Mouse (Mus musculus) liver, postnatal 0 days (tissue): ENCODE results near the gene Drd5. TPM values are rescaled to one million over a fixed set of nuclear protein-coding genes. Genes with fewer than 3 reads are reported as not detected.

ENCODE experiments used
- ATAC-seq: fragments of 200-750 bp; cut with Nextera tagmentation; 2 replicates; pipeline ENCODE4 v1.8.0; 2017; ENCODE audit warnings: mild to moderate bottlenecking, moderate library complexity
- DNase-seq: peaks from one replicate; pipeline ENCODE4 v3.0.0-alpha.2; 2016
- H3K27ac ChIP-seq: fragments of 300-500 bp; sonication (generic); 2 replicates; pipeline ENCODE4 v1.5.1; 2014; ENCODE audit warnings: antibody characterized with exemption, moderate library complexity, mild to moderate bottlenecking, low read depth
- H3K27me3 ChIP-seq: fragments of 300-500 bp; sonication (generic); 2 replicates; pipeline ENCODE4 v1.6.1; 2014; ENCODE audit warnings: low read length, control low read depth, mixed read lengths; ENCODE audit not compliant: insufficient read depth
- H3K36me3 ChIP-seq: fragments of 300-500 bp; sonication (generic); replicated peaks from 2 replicates; pipeline ENCODE4 v1.6.1; 2014; ENCODE audit warnings: mild to moderate bottlenecking, control low read depth, low read length, moderate library complexity, mixed read lengths; ENCODE audit not compliant: insufficient read depth
- H3K4me1 ChIP-seq: fragments of 300-500 bp; sonication (generic); 2 replicates; pipeline ENCODE4 v1.6.1; 2014; ENCODE audit warnings: antibody characterized with exemption, mild to moderate bottlenecking, control low read depth; ENCODE audit not compliant: insufficient read depth
- H3K4me2 ChIP-seq: fragments of 300-500 bp; sonication (generic); 2 replicates; pipeline ENCODE4 v1.6.1; 2014; ENCODE audit warnings: low read depth, mild to moderate bottlenecking, low read length, moderate library complexity, mixed read lengths
- H3K4me3 ChIP-seq: fragments of 300-500 bp; sonication (generic); 2 replicates; pipeline ENCODE4 v1.5.1; 2014; ENCODE audit warnings: low read depth, low read length
- H3K9ac ChIP-seq: fragments of 300-500 bp; sonication (generic); replicated peaks from 2 replicates; pipeline ENCODE4 v1.6.1; 2014; ENCODE audit warnings: mild to moderate bottlenecking, moderate library complexity
- H3K9me3 ChIP-seq: fragments of 300-500 bp; sonication (generic); 2 replicates; pipeline ENCODE4 v1.6.1; 2016; ENCODE audit warnings: mild to moderate bottlenecking, control low read depth, low read length, mixed read lengths
- CTCF ChIP-seq: sonication (generic); IDR thresholded peaks from 2 replicates; pipeline ENCODE4 v1.5.1; 2016; ENCODE audit warnings: antibody characterized with exemption, low read depth
- EP300 ChIP-seq: IDR thresholded peaks from 2 replicates; pipeline ENCODE4 v1.6.1; 2016; ENCODE audit warnings: antibody characterized with exemption, low read depth, mild to moderate bottlenecking
- WGBS: fragments of 180-500 bp; shearing (Covaris S2); extraction: QIAGEN DNeasy Blood & Tissue Kit; methylation state at CpG from one replicate; pipeline ENCODE4 v1.1.7; 2014; ENCODE audit not compliant: insufficient replicate concordance; 5-methylcytosine and 5-hydroxymethylcytosine counted together
- polyA plus RNA-seq: library from polyadenylated mRNA; unstranded; fragments of >200 nt; fragmentation: Nextera tagmentation; extraction: Ambion mirVana; gene quantifications from 2 replicates; pipeline ENCODE4 v1.2.1, GENCODE M21; 2015

Drd5 gene
- polyA plus RNA-seq, 1 experiment from 2014 or later, result not detected

GRCm38 (mm10) chr5:38365521-38365920 is 46.4 kb downstream of the Drd5 start:
- Histone ChIP-seq H3K27me3 (no peaks in the 10 kb centered on the region), H3K36me3 (0 out of 2 replicates have a peak, but pooled peaks cover 2% of the 10 kb centered on the region), H3K27ac (no peak overlapping the region), H3K9ac (no peak overlapping the region), H3K4me3 (no peak overlapping the region), H3K4me2 (no peak overlapping the region), H3K4me1 (peaks cover 6% of the 10 kb centered on the region), H3K9me3 (no peaks in the 10 kb centered on the region)
- DNase-seq, result no peak
- TF ChIP-seq EP300 (no peak), CTCF (no peak)
- no peak for ATAC-seq
- WGBS, result 74% methylated on average over 2 of the region's 2 CpGs

- no peak for TF ChIP-seq CTCF
- TF ChIP-seq EP300, result no peak
- H3K36me3 ChIP-seq, result 0 out of 2 replicates have a peak, but pooled peaks cover 2% of the 10 kb centered on the region
- H3K9me3 ChIP-seq, result no peaks in the 10 kb centered on the region
- H3K4me2 ChIP-seq, result peak overlapping the region; percentile 65
- H3K4me3 ChIP-seq, result peak overlapping the region; percentile 26; the same call in 1 of the 2 replicates
- DNase-seq (peak; percentile 15), ATAC-seq (peak; percentile 25; the same call in 1 of the 2 replicates)
- H3K27ac ChIP-seq, result no peak overlapping the region
- WGBS, result 14% methylated on average over 18 of the region's 18 CpGs
- no peak overlapping the region for H3K9ac ChIP-seq
- H3K27me3 ChIP-seq, result no peaks in the 10 kb centered on the region
- peaks cover 6% of the 10 kb centered on the region for H3K4me1 ChIP-seq
Measured at GRCm38 (mm10) chr5:38366650-38367470, 47.7 kb downstream of the Drd5 start.

- Histone ChIP-seq H3K36me3 (peaks cover 11% of the 10 kb centered on the region), H3K4me2 (no peak overlapping the region), H3K27ac (no peak overlapping the region), H3K9me3 (no peaks in the 10 kb centered on the region), H3K4me3 (no peak overlapping the region), H3K27me3 (no peaks in the 10 kb centered on the region), H3K4me1 (peaks cover 6% of the 10 kb centered on the region), H3K9ac (no peak overlapping the region)
- DNase-seq (no peak), ATAC-seq (no peak)
- TF ChIP-seq CTCF (no peak), EP300 (no peak)
- WGBS, result 93% methylated on average over 1 of the region's 1 CpGs
Measured at GRCm38 (mm10) chr5:38371308-38371707, 52.1 kb downstream of the Drd5 start.

Other genes with a start within 250 kb of the Drd5 start
- gene Nsg1, start 159.5 kb upstream of the Drd5 start, polyA plus RNA-seq, result 1.3 and 1.7 TPM in 2 replicates
- gene Zbtb49, start 98.9 kb upstream of the Drd5 start, polyA plus RNA-seq, result 1.7 and 1.8 TPM in 2 replicates
- 29.4 and 38.6 TPM in 2 replicates for gene Lyar, start 98.9 kb upstream of the Drd5 start, polyA plus RNA-seq
- gene Tmem128, start 59.2 kb upstream of the Drd5 start, polyA plus RNA-seq, result 45.3 and 45.8 TPM in 2 replicates
- not detected in 2 replicates for gene Otop1, start 43.4 kb upstream of the Drd5 start, polyA plus RNA-seq
- 3.3 and 5.7 TPM in 2 replicates for gene Slc2a9, start 183.8 kb downstream of the Drd5 start, polyA plus RNA-seq
- gene Wdr1, start 243.9 kb downstream of the Drd5 start, polyA plus RNA-seq, result 56.1 and 60.7 TPM in 2 replicates